Mouse (Mus musculus) liver, embryonic 16.5 days (tissue): ENCODE results near the gene Bfsp1. TPM values are rescaled to one million over a fixed set of nuclear protein-coding genes. Genes with fewer than 3 reads are reported as not detected.

ENCODE experiments used
- ATAC-seq: fragments of 200-750 bp; cut with Nextera tagmentation; 2 replicates; pipeline ENCODE4 v1.8.0; 2017; ENCODE audit warnings: low read depth, mild to moderate bottlenecking, moderate number of reproducible peaks, moderate library complexity
- H3K27ac ChIP-seq: fragments of 300-500 bp; sonication (generic); 2 replicates; pipeline ENCODE4 v1.5.1; 2014; ENCODE audit warnings: mild to moderate bottlenecking, low read length
- H3K27me3 ChIP-seq: fragments of 300-500 bp; sonication (generic); 2 replicates; pipeline ENCODE4 v1.6.1; 2014; ENCODE audit warnings: low read depth, low read length, mixed read lengths; ENCODE audit not compliant: control insufficient read depth, insufficient read depth
- H3K36me3 ChIP-seq: fragments of 300-500 bp; sonication (generic); 2 replicates; pipeline ENCODE4 v1.6.1; 2014; ENCODE audit warnings: mild to moderate bottlenecking; ENCODE audit not compliant: control insufficient read depth, insufficient read depth
- H3K4me1 ChIP-seq: fragments of 300-500 bp; sonication (generic); 2 replicates; pipeline ENCODE4 v1.6.1; 2014; ENCODE audit warnings: low read depth, low read length, mixed read lengths; ENCODE audit not compliant: control insufficient read depth
- H3K4me2 ChIP-seq: fragments of 300-500 bp; sonication (generic); 2 replicates; pipeline ENCODE4 v1.6.1; 2014; ENCODE audit warnings: low read depth, low read length, mixed read lengths
- H3K4me3 ChIP-seq: fragments of 300-500 bp; sonication (generic); 2 replicates; pipeline ENCODE4 v1.5.1; 2014; ENCODE audit warnings: low read depth, mild to moderate bottlenecking, low read length
- H3K9ac ChIP-seq: fragments of 300-500 bp; sonication (generic); 2 replicates; pipeline ENCODE4 v1.6.1; 2014; ENCODE audit warnings: low read depth, low read length
- H3K9me3 ChIP-seq: fragments of 300-500 bp; sonication (generic); replicated peaks from 2 replicates; pipeline ENCODE4 v1.6.1; 2016; ENCODE audit warnings: low read length; ENCODE audit not compliant: control insufficient read depth
- WGBS: fragments of 180-500 bp; shearing (Covaris S2); extraction: QIAGEN DNeasy Blood & Tissue Kit; methylation state at CpG from one replicate; pipeline ENCODE4 v1.1.7; 2014; ENCODE audit not compliant: insufficient replicate concordance; 5-methylcytosine and 5-hydroxymethylcytosine counted together
- polyA plus RNA-seq: library from polyadenylated mRNA; unstranded; fragments of >200 nt; fragmentation: Nextera tagmentation; extraction: Ambion mirVana; gene quantifications from 2 replicates; pipeline ENCODE4 v1.2.1, GENCODE M21; 2015

Gene Bfsp1
- polyA plus RNA-seq, 1 experiment from 2014 or later: 0.11 TPM

GRCm38 (mm10) chr2:143789911-143790310, 73.1 kb downstream of the Bfsp1 start:
- no peaks in the 10 kb centered on the region for H3K27me3 ChIP-seq
- no peak overlapping the region for H3K4me3 ChIP-seq
- no peaks in the 10 kb centered on the region for H3K4me1 ChIP-seq
- H3K9me3 ChIP-seq: no peaks in the 10 kb centered on the region
- H3K27ac ChIP-seq: no peak overlapping the region
- no peak overlapping the region for H3K9ac ChIP-seq
- H3K4me2 ChIP-seq: no peak overlapping the region
- 62% methylated on average over 5 of the region's 5 CpGs for WGBS
- no peaks in the 10 kb centered on the region for H3K36me3 ChIP-seq
- no peak for ATAC-seq

- no peaks in the 10 kb centered on the region for H3K27me3 ChIP-seq
- 49% methylated on average over 2 of the region's 2 CpGs for WGBS
- H3K36me3 ChIP-seq: no peaks in the 10 kb centered on the region
- H3K4me1 ChIP-seq: no peaks in the 10 kb centered on the region
- H3K4me2 ChIP-seq: no peak overlapping the region
- no peaks in the 10 kb centered on the region for H3K9me3 ChIP-seq
- no peak overlapping the region for H3K27ac ChIP-seq
- H3K9ac ChIP-seq: no peak overlapping the region
- no peak overlapping the region for H3K4me3 ChIP-seq
- ATAC-seq: no peak
Measured at GRCm38 (mm10) chr2:143780310-143780709, 82.7 kb downstream of the Bfsp1 start.

Other genes starting within 250 kb of the Bfsp1 start
- gene Dstn, start 52.1 kb upstream of the Bfsp1 start, polyA plus RNA-seq: 123 and 137 TPM in 2 replicates
- gene Rrbp1, start 148.1 kb upstream of the Bfsp1 start, polyA plus RNA-seq: 64.0 and 78.6 TPM in 2 replicates
- not detected in 2 replicates for gene Banf2, start 169.9 kb upstream of the Bfsp1 start, polyA plus RNA-seq